Mouse (Mus musculus): Measurements from ENCODE around the gene Add2. TPM values are rescaled to one million over a fixed set of nuclear protein-coding genes. Genes with fewer than 3 reads are reported as not detected.
A peak's percentile ranks its signal among the peaks of the same experiment; 100 is the strongest.

The Add2 gene
- polyA plus RNA-seq, 1 experiment: 91.8 TPM

DNA sequence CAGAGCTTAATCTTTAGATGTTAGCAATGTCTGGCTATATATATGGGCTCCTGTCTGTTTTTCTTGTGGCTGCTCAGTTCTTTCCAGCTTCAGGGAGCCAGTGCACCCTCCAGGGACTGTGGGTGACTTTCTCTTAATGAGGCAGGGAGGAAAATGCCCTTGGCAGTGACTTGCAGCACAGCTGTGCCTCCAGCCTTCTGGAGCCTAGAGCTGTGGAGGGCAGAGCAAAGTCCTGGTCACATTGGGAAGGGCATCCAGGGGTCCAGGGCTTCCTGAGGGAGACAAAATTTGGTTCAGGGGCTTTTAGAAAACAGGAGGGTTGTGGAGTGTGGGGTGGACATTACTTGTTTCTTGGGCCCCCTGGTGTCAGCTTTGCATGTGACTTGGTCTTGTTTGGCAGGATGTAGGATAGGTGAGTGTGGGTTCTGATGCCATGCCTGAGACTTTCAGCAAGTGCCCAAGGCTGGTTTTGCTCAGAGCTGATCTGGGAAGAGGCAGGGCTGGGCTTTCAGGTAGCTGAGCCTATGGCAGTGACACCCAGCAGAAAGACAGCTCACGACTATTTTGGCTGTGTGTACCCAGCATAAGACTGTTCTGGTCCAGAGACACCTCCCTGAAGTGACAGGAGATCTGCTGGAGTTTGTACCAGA lies 50.0 kb downstream of the Add2 start:
- no peak for TF ChIP-seq POLR2A (IDR thresholded peaks at IDR 0.05; ENCODE audit: borderline replicate concordance, control insufficient read depth, low read depth, low read length)
- no peak for TF ChIP-seq CTCF (IDR thresholded peaks at IDR 0.05; ENCODE audit: control insufficient read depth, insufficient read depth, low read length)
- Histone ChIP-seq H3K27ac (ENCODE audit: control insufficient read depth, insufficient read depth, low read depth, low read length, poor library complexity) (peak overlapping the region; percentile 60), H3K4me1 (ENCODE audit: control insufficient read depth, insufficient read depth, low read length) (peaks cover 4% of the 10 kb centered on the region; the same call in 1 of the 2 replicates), H3K4me3 (replicated peaks; ENCODE audit: control insufficient read depth, low read depth, low read length) (peak overlapping the region; percentile 73)
- WGBS: 60% methylated on average over 1 of the region's 1 CpGs

DNA sequence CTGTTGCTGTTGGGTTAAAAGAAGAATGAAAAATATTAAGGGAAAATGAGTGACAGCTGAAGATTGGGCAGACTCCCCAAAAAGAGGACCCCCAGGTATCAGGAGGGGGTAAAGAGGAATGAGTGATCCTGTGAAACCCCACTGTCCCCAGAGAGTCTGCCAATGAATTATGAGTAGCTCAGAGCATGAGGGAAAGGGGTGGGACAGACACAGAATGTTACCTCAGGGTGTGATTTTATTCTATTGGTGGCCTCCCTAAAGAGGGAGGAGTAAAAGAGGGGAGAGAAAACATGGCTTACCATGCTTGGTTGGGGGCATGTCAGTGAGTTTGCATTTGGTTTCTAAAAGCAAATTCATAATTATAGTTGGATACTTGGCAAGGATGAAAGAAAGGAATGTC lies 50.8 kb downstream of the Add2 start:
- TF ChIP-seq POLR2A (IDR thresholded peaks at IDR 0.05; ENCODE audit: borderline replicate concordance, control insufficient read depth, low read depth, low read length) (no peak), CTCF (IDR thresholded peaks at IDR 0.05; ENCODE audit: control insufficient read depth, insufficient read depth, low read length) (no peak)
- Histone ChIP-seq H3K27ac (ENCODE audit: control insufficient read depth, insufficient read depth, low read depth, low read length, poor library complexity) (no peak overlapping the region), H3K4me3 (replicated peaks; ENCODE audit: control insufficient read depth, low read depth, low read length) (peak overlapping the region; percentile 73), H3K4me1 (ENCODE audit: control insufficient read depth, insufficient read depth, low read length) (peaks cover 4% of the 10 kb centered on the region; the same call in 1 of the 2 replicates)

DNA sequence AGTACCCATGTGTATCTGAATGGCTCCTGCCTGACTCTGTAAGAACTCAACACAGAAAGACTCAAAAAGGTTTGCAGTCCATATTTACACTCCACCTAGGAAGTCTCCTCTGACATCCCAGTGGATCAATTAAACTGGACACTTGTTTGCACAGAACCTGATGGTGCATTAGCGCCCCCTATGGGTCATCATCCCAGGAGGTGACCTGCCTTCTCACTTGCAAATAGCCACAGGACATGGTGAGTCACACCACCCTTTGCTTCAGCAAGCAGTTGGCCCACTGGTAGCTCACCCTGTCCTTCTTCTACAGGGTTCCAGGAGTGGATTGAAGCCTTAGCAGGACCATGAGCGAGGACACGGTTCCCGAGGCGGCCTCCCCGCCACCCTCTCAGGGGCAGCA lies 57.0 kb downstream of the Add2 start:
- WGBS: 75% methylated on average over 6 of the region's 6 CpGs
- TF ChIP-seq POLR2A (IDR thresholded peaks at IDR 0.05; ENCODE audit: borderline replicate concordance, control insufficient read depth, low read depth, low read length) (no peak), CTCF (IDR thresholded peaks at IDR 0.05; ENCODE audit: control insufficient read depth, insufficient read depth, low read length) (peak; percentile 68)
- no peaks in the 10 kb centered on the region for H3K4me1 ChIP-seq (ENCODE audit: control insufficient read depth, insufficient read depth, low read length)

DNA sequence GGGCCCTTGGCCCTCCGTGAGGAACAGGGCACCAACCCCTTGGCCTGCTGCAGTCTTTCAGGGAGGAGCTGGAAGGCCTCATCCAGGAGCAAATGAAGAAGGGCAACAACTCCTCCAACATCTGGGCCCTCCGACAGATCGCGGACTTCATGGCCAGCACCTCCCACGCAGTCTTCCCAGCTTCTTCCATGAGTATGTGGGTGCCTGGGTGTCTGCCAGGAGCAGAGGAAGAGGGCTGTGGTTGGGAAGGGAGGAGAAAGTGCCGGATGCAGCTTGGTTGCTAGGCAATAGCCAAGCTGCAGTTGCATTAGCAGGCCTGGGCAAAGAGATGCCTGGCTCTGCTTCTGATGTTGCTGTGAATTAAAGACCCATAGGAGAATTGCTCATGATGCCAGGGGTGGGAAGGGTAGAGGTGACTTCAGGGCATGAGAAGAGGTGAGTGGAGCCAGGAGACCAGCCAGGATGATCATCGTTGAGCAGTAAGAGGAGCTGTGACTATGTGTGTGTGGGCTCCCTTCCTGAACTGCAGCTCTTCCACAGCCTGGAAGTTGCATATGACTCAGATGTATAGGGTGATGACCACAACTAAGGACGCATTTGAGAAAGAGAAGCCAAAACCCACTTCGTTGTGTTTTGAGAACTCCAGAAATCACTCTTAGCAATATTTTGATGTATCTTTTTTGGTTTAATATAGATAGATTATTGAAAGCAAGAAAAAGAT lies 58.5 kb downstream of the Add2 start:
- WGBS: 81% methylated on average over 9 of the region's 9 CpGs
- no peak for TF ChIP-seq CTCF (IDR thresholded peaks at IDR 0.05; ENCODE audit: control insufficient read depth, insufficient read depth, low read length)
- H3K27ac ChIP-seq (ENCODE audit: control insufficient read depth, insufficient read depth, low read depth, low read length, poor library complexity): no peak overlapping the region; the same call in 1 of the 2 replicates
- no peak overlapping the region for H3K4me3 ChIP-seq (replicated peaks; ENCODE audit: control insufficient read depth, low read depth, low read length)
- H3K4me1 ChIP-seq (ENCODE audit: control insufficient read depth, insufficient read depth, low read length): no peaks in the 10 kb centered on the region

More for the DNA sequence above, 57.0 kb downstream of the Add2 start:
- no peak overlapping the region for H3K27ac ChIP-seq (ENCODE audit: control insufficient read depth, insufficient read depth, low read depth, low read length, poor library complexity)
- H3K4me3 ChIP-seq (replicated peaks; ENCODE audit: control insufficient read depth, low read depth, low read length): no peak overlapping the region

DNA sequence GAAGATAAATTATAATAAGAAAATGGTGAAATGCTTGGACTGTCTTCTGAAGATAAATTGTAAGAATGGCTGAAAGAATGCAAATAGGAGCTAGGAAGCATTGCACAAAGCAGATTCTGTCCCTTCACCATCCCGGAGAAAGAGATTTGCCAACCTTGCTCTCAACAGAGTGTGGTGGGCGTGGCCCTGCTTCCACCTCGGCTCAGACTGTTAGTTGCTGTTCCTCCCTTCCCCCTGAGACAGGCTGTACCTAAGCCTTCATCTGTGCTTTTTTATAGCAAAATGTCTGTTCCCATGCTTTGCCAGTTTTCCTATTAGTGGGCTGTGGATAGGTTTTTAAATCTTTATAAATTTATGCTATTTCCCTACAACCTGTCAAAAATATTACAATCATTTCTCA lies 59.3 kb downstream of the Add2 start:
- WGBS: 35% methylated on average over 3 of the region's 3 CpGs
- H3K4me1 ChIP-seq (ENCODE audit: control insufficient read depth, insufficient read depth, low read length): no peaks in the 10 kb centered on the region

DNA sequence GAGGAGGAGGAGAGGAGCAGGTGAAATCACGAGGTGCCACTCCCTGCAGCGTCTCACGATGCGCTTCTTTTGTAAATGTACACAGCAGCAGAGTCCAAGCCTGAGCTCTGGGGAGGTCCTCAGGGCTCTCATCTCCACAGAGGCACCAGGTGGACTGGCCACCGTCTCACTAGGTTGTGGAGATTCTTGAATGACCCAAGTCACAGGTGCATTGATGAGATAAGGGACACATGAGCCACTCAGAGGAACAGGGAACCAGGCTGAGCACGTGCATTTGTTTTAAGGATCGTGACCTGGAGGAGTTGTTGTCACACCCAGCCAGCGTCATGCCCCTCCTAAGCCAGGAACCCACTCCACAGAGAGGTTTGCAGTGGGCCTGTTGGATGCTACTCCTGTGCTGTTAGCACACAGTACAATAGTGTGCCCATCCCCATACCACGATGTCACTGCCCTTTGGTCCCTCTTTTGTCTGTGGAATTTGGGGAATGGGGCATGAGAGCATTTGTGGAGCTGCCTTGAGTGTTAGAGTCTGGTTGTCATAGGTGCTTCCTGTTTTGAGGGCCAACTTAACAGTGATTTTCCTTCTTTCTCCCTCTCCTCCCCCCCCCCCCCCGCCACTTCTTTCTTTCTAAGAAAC lies 65.8 kb downstream of the Add2 start:
- no peaks in the 10 kb centered on the region for H3K4me1 ChIP-seq (ENCODE audit: control insufficient read depth, insufficient read depth, low read length)
- H3K27ac ChIP-seq (ENCODE audit: control insufficient read depth, insufficient read depth, low read depth, low read length, poor library complexity): no peak overlapping the region
- no peak overlapping the region for H3K4me3 ChIP-seq (replicated peaks; ENCODE audit: control insufficient read depth, low read depth, low read length)
- TF ChIP-seq CTCF (IDR thresholded peaks at IDR 0.05; ENCODE audit: control insufficient read depth, insufficient read depth, low read length) (no peak), POLR2A (IDR thresholded peaks at IDR 0.05; ENCODE audit: borderline replicate concordance, control insufficient read depth, low read depth, low read length) (no peak)
- WGBS: 62% methylated on average over 10 of the region's 10 CpGs

More for the DNA sequence above, 59.3 kb downstream of the Add2 start:
- TF ChIP-seq CTCF (IDR thresholded peaks at IDR 0.05; ENCODE audit: control insufficient read depth, insufficient read depth, low read length) (no peak), POLR2A (IDR thresholded peaks at IDR 0.05; ENCODE audit: borderline replicate concordance, control insufficient read depth, low read depth, low read length) (no peak)
- Histone ChIP-seq H3K27ac (ENCODE audit: control insufficient read depth, insufficient read depth, low read depth, low read length, poor library complexity) (no peak overlapping the region), H3K4me3 (replicated peaks; ENCODE audit: control insufficient read depth, low read depth, low read length) (no peak overlapping the region)

DNA sequence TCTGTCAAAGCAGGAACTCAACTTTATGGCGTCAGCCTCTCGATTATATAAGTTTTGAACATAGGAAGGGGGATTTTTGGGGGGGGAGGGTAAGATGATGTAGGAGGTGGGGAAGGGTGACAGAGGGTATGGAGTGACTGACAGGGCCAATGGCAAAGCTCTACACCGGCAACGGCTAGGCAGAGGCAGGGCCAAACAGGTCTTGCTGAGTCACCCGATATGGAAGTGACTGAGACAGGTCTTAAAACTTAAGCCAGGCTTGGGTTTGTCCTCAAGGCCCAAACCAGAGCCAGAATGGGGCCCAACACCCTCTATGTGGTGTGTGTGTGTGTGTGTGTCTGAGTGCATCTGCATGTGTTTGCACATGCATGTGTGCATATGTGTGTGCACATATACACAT lies 67.0 kb downstream of the Add2 start:
- TF ChIP-seq POLR2A (IDR thresholded peaks at IDR 0.05; ENCODE audit: borderline replicate concordance, control insufficient read depth, low read depth, low read length) (no peak), CTCF (IDR thresholded peaks at IDR 0.05; ENCODE audit: control insufficient read depth, insufficient read depth, low read length) (no peak)
- no peaks in the 10 kb centered on the region for H3K4me1 ChIP-seq (ENCODE audit: control insufficient read depth, insufficient read depth, low read length)
- H3K4me3 ChIP-seq (replicated peaks; ENCODE audit: control insufficient read depth, low read depth, low read length): no peak overlapping the region
- no peak overlapping the region for H3K27ac ChIP-seq (ENCODE audit: control insufficient read depth, insufficient read depth, low read depth, low read length, poor library complexity)
- 39% methylated on average over 5 of the region's 5 CpGs for WGBS

DNA sequence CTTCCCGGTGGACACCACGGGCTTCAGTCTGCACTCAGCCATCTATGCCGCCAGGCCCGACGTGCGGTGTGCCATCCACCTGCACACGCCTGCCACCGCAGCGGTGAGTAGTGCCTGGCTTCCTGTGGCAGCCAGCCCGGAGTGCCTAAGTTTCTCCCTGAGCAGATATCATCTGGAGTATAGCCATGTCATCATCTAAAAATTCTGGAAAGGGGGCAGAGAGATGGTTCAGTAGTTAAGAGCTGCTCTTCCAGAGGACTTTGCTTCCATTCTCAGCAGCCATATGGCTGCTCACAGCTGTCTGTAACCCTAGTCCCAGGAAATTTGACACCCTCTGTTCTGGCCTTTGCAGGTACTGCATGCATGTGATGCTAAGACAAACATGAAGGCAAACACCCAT lies 68.3 kb downstream of the Add2 start:
- TF ChIP-seq POLR2A (IDR thresholded peaks at IDR 0.05; ENCODE audit: borderline replicate concordance, control insufficient read depth, low read depth, low read length) (no peak), CTCF (IDR thresholded peaks at IDR 0.05; ENCODE audit: control insufficient read depth, insufficient read depth, low read length) (no peak)
- WGBS: 95% methylated on average over 10 of the region's 10 CpGs
- H3K4me1 ChIP-seq (ENCODE audit: control insufficient read depth, insufficient read depth, low read length): no peaks in the 10 kb centered on the region

More for the DNA sequence above, 68.3 kb downstream of the Add2 start:
- no peak overlapping the region for H3K27ac ChIP-seq (ENCODE audit: control insufficient read depth, insufficient read depth, low read depth, low read length, poor library complexity)
- H3K4me3 ChIP-seq (replicated peaks; ENCODE audit: control insufficient read depth, low read depth, low read length): no peak overlapping the region
